ENCODE assay signal across 27 mouse cellular contexts in the genomic region with DNA sequence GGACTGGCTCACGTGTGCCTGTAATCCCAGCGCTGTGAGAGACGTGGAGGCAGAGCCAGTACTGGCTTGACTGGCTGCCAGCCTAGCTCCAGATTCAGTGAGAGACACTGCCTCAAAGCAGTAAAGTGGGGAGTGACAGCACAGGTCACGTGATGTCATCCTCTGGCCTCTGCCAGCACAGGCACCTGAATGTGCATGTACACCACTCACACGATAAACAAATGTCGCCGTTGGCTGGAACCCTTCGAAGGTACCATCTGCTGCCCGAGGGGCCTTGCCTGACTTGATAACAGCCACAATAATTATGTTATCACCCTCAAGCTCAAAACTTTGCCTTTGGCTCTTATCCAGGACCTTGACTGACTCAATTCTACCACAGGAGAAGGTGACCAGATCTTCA.
DNase-seq lines count a peak whose midpoint lies in the region; ATAC-seq and TF ChIP-seq lines count a peak whose summit lies in the region.
"Had no signal": no experiment of that assay in that cellular context is flagged by ENCODE, and none has a peak within 500 bp of the region (broad histone marks: within the 10 kb centered on the region; RNA-seq: fewer than 3 reads in every experiment).

No protein-coding gene starts in this region.

- peaks cover 31% of the 10 kb centered on the region for H3K4me1 ChIP-seq in forebrain, embryonic 10.5 days
- peaks cover 20% of the 10 kb centered on the region for H3K4me1 ChIP-seq in forebrain, postnatal 0 days (ENCODE audit: insufficient read depth)
- H3K4me1 ChIP-seq in hindbrain, embryonic 13.5 days (replicated peaks), result peaks cover 32% of the 10 kb centered on the region
- H3K4me1 ChIP-seq in hindbrain, embryonic 14.5 days (replicated peaks; ENCODE audit: control insufficient read depth, insufficient read depth, low read length), result peaks cover 17% of the 10 kb centered on the region
- peaks cover 26% of the 10 kb centered on the region for H3K4me1 ChIP-seq in midbrain, embryonic 12.5 days
- H3K4me1 ChIP-seq in midbrain, postnatal 0 days (ENCODE audit: insufficient read depth, low read length), result peaks cover 5% of the 10 kb centered on the region; the same call in 1 of the 2 replicates
- H3K4me1 ChIP-seq: heart, embryonic 13.5 days; liver, embryonic 12.5 days had no signal

- no peak overlapping the region for H3K4me3 ChIP-seq in forebrain, embryonic 10.5 days
- H3K4me3 ChIP-seq in forebrain, postnatal 0 days (ENCODE audit: low read depth, low read length), result no peak overlapping the region
- no peak overlapping the region for H3K4me3 ChIP-seq in hindbrain, embryonic 13.5 days
- H3K4me3 ChIP-seq in hindbrain, embryonic 14.5 days (replicated peaks; ENCODE audit: low read length), result no peak overlapping the region
- no peak overlapping the region for H3K4me3 ChIP-seq in midbrain, embryonic 12.5 days
- no peak overlapping the region for H3K4me3 ChIP-seq in midbrain, postnatal 0 days (ENCODE audit: low read depth, low read length)
- H3K4me3 ChIP-seq: embryonic facial prominence, embryonic 13.5 days; heart, embryonic 13.5 days; limb, embryonic 13.5 days; liver, embryonic 12.5 days; neural tube, embryonic 15.5 days had no signal

- H3K27ac ChIP-seq in forebrain, embryonic 10.5 days, result 0 out of 2 replicates have a peak overlapping the region, but pooled peaks have one; percentile 3
- no peak overlapping the region for H3K27ac ChIP-seq in forebrain, postnatal 0 days (ENCODE audit: low read depth, low read length)
- H3K27ac ChIP-seq in hindbrain, embryonic 13.5 days, result peak overlapping the region; percentile 40
- no peak overlapping the region for H3K27ac ChIP-seq in hindbrain, embryonic 14.5 days
- peak overlapping the region; percentile 79; the same call in 1 of the 2 replicates for H3K27ac ChIP-seq in midbrain, embryonic 12.5 days (replicated peaks)
- no peak overlapping the region for H3K27ac ChIP-seq in midbrain, postnatal 0 days (ENCODE audit: low read depth, low read length)
- H3K27ac ChIP-seq: embryonic facial prominence, embryonic 13.5 days; heart, embryonic 13.5 days; kidney, postnatal 0 days; limb, embryonic 13.5 days; liver, embryonic 12.5 days; neural tube, embryonic 15.5 days had no signal

- no peaks in the 10 kb centered on the region for H3K36me3 ChIP-seq in forebrain, embryonic 10.5 days (replicated peaks)
- H3K36me3 ChIP-seq in forebrain, postnatal 0 days (ENCODE audit: insufficient read depth), result no peaks in the 10 kb centered on the region
- H3K36me3 ChIP-seq in hindbrain, embryonic 13.5 days, result no peaks in the 10 kb centered on the region
- no peaks in the 10 kb centered on the region for H3K36me3 ChIP-seq in hindbrain, embryonic 14.5 days (replicated peaks; ENCODE audit: control insufficient read depth, insufficient read depth)
- H3K36me3 ChIP-seq in midbrain, embryonic 12.5 days, result no peaks in the 10 kb centered on the region
- H3K36me3 ChIP-seq in midbrain, postnatal 0 days (ENCODE audit: insufficient read depth, low read length), result no peaks in the 10 kb centered on the region
- H3K36me3 ChIP-seq: embryonic facial prominence, embryonic 13.5 days; G1E; heart, embryonic 13.5 days; limb, embryonic 13.5 days; liver, embryonic 12.5 days; neural tube, embryonic 15.5 days had no signal

- H3K27me3 ChIP-seq in forebrain, embryonic 10.5 days (ENCODE audit: poor library complexity, severe bottlenecking), result peaks cover 20% of the 10 kb centered on the region
- no peaks in the 10 kb centered on the region for H3K27me3 ChIP-seq in forebrain, postnatal 0 days (ENCODE audit: insufficient read depth, low read length)
- no peaks in the 10 kb centered on the region; the same call in 1 of the 2 replicates for H3K27me3 ChIP-seq in hindbrain, embryonic 13.5 days
- H3K27me3 ChIP-seq in hindbrain, embryonic 14.5 days (ENCODE audit: control insufficient read depth, insufficient read depth, low read length), result no peaks in the 10 kb centered on the region
- no peaks in the 10 kb centered on the region for H3K27me3 ChIP-seq in midbrain, embryonic 12.5 days
- no peaks in the 10 kb centered on the region for H3K27me3 ChIP-seq in midbrain, postnatal 0 days (ENCODE audit: insufficient read depth, low read length)
- H3K27me3 ChIP-seq: embryonic facial prominence, embryonic 13.5 days; neural tube, embryonic 15.5 days had no signal

- no peak overlapping the region for H3K4me2 ChIP-seq in forebrain, postnatal 0 days (ENCODE audit: low read depth)
- no peak overlapping the region for H3K4me2 ChIP-seq in hindbrain, embryonic 13.5 days
- no peak overlapping the region for H3K4me2 ChIP-seq in hindbrain, embryonic 14.5 days (replicated peaks)
- no peak overlapping the region for H3K4me2 ChIP-seq in midbrain, embryonic 12.5 days (replicated peaks)
- H3K4me2 ChIP-seq in midbrain, postnatal 0 days (ENCODE audit: low read depth, low read length, poor library complexity, severe bottlenecking), result no peak overlapping the region
- H3K4me2 ChIP-seq: heart, embryonic 13.5 days; limb, embryonic 13.5 days; liver, embryonic 12.5 days; neural tube, embryonic 15.5 days had no signal

- H3K9me3 ChIP-seq in forebrain, embryonic 10.5 days, result peaks cover 7% of the 10 kb centered on the region; the same call in 1 of the 2 replicates
- no peaks in the 10 kb centered on the region for H3K9me3 ChIP-seq in forebrain, postnatal 0 days (ENCODE audit: low read length)
- H3K9me3 ChIP-seq in hindbrain, embryonic 13.5 days, result no peaks in the 10 kb centered on the region
- H3K9me3 ChIP-seq in hindbrain, embryonic 14.5 days (ENCODE audit: control insufficient read depth, low read length), result no peaks in the 10 kb centered on the region
- peaks cover 6% of the 10 kb centered on the region; the same call in 1 of the 2 replicates for H3K9me3 ChIP-seq in midbrain, embryonic 12.5 days
- H3K9me3 ChIP-seq in midbrain, postnatal 0 days (ENCODE audit: low read length), result no peaks in the 10 kb centered on the region
- H3K9me3 ChIP-seq: heart, embryonic 13.5 days; limb, embryonic 13.5 days; neural tube, embryonic 15.5 days had no signal

- WGBS in forebrain, embryonic 10.5 days, result 89% methylated on average over 9 of the region's 9 CpGs
- WGBS in forebrain, postnatal 0 days, result 73% methylated on average over 9 of the region's 9 CpGs
- WGBS in hindbrain, embryonic 13.5 days, result 88% methylated on average over 9 of the region's 9 CpGs
- 86% methylated on average over 9 of the region's 9 CpGs for WGBS in hindbrain, embryonic 14.5 days
- WGBS in midbrain, embryonic 12.5 days, result 92% methylated on average over 9 of the region's 9 CpGs
- 89% methylated on average over 9 of the region's 9 CpGs for WGBS in midbrain, postnatal 0 days

- intact Hi-C loops in heart, postnatal 14 days (cut with DNase I), result no loop called here

- DNase-seq in forebrain, embryonic 10.5 days (ENCODE audit: extremely low spot score, low spot score), result no peak
- DNase-seq in forebrain, postnatal 0 days, result no peak
- no peak for DNase-seq in hindbrain, embryonic 14.5 days (ENCODE audit: low spot score)
- DNase-seq in midbrain, postnatal 0 days (ENCODE audit: low spot score), result no peak
- DNase-seq in heart, postnatal 14 days, result no peak
- DNase-seq in natural killer cell, adult 2 months (ENCODE audit: low spot score in 2 of 2), result no peak
- DNase-seq: adrenal gland, adult 8-10 months; cerebellum, adult 9-10 months; embryo, embryonic 11 days; gastrocnemius, postnatal 10 days; kidney, adult 8-10 months; kidney, postnatal 4 days; lung, adult 18-20 months; lung, postnatal 4 days; retina, postnatal 1 day; right cerebral cortex, postnatal 14 days had no signal

- no peak for ATAC-seq in forebrain, postnatal 0 days
- ATAC-seq in hindbrain, embryonic 13.5 days (ENCODE audit: low FRiP score), result no peak
- ATAC-seq in hindbrain, embryonic 14.5 days (ENCODE audit: low FRiP score), result no peak
- ATAC-seq in midbrain, embryonic 12.5 days (ENCODE audit: low FRiP score, low read depth), result no peak
- ATAC-seq in midbrain, postnatal 0 days (ENCODE audit: low FRiP score), result no peak
- ATAC-seq: intestine, embryonic 16.5 days; liver, embryonic 12.5 days; lung, postnatal 0 days had no signal

- TF ChIP-seq CTCF in forebrain, postnatal 0 days (IDR thresholded peaks at IDR 0.05; ENCODE audit: low read depth), result no peak
- no peak for TF ChIP-seq CTCF in midbrain, postnatal 0 days (IDR thresholded peaks at IDR 0.05)

- no peak overlapping the region for H3K9ac ChIP-seq in forebrain, postnatal 0 days
- H3K9ac ChIP-seq in hindbrain, embryonic 13.5 days, result no peak overlapping the region
- no peak overlapping the region for H3K9ac ChIP-seq in hindbrain, embryonic 14.5 days
- H3K9ac ChIP-seq in midbrain, embryonic 12.5 days (replicated peaks), result no peak overlapping the region
- H3K9ac ChIP-seq in midbrain, postnatal 0 days (replicated peaks; ENCODE audit: low read length, poor library complexity, severe bottlenecking), result no peak overlapping the region
- H3K9ac ChIP-seq: embryonic facial prominence, embryonic 13.5 days; heart, embryonic 13.5 days; limb, embryonic 13.5 days; liver, embryonic 12.5 days; neural tube, embryonic 15.5 days had no signal

Comparison
In these comparisons a context has a peak if more than half of its experiments do, and no peak if none do; other contexts are left out.
1. H3K27ac ChIP-seq: peak in forebrain, embryonic 10.5 days (single experiment), hindbrain, embryonic 13.5 days (single experiment) and midbrain, embryonic 12.5 days (single experiment); none in forebrain, postnatal 0 days (single experiment), hindbrain, embryonic 14.5 days (single experiment) and midbrain, postnatal 0 days (single experiment).